Mouse (Mus musculus) left cerebral cortex, postnatal 36 days (tissue): Measurements from ENCODE around the gene Hspe1. TPM values are rescaled to one million over a fixed set of nuclear protein-coding genes. Genes with fewer than 3 reads are reported as not detected.
"Not testable (repeated sequence)": the region's sequence is repeated elsewhere in the genome, so short reads cannot be mapped to it uniquely, and the experiment has no call there.

ENCODE experiments used
- DNase-seq, 2 experiments: peaks; one replicate each; pipeline ENCODE4 v3.0.0; 2021 to 2022; ENCODE audit warnings: low spot score in 2 of 2, mixed read lengths in 1 of 2
- intact Hi-C: fragments of 180-260 bp; cut with DNase I; formaldehyde crosslinking; loops from one replicate; pipeline ENCODE4 v1.15.1; 2025
- total RNA-seq, 2 experiments: library from RNA; stranded (reverse); gene quantifications; 2 replicates each; pipeline ENCODE4 v1.2.3; 2021

Hspe1 gene
- total RNA-seq = 10 to 100 TPM; 81.2 to 91.0 TPM

GRCm38 (mm10) chr1:55087932-55088610 is at the start of gene Hspe1, which contains the start of gene Hspd1:
Gene Hspe1 (plus strand): TSS chr1:55088132.
Gene Hspd1 (minus strand): TSS chr1:55088243.
- intact Hi-C loops = loop anchor here (1.0 to 5.0 kb wide), 3 partner anchors 43 to 149 kb away; partner anchors contain the start of genes Mars2, Mob4 and Sf3b1

DNA sequence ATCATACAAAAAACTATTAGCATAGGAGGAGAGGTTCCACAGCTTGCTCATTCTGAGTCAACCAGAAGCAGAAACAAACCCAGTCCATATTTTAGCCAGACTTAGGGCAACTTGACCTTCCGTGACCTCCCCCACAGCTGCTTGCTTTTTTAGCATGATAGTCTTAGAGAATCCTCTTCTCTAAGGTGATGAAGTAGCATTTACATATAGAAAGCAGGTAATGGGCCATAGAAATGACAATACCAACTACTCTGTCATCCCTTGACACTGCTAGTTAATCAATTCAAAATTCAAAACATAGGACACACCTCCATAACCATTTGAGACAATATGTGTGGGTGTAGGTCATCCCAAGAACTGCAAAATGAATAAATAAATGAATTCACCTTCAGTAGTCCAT is 48.0 kb upstream of the Hspe1 start:
- no peak for DNase-seq
- intact Hi-C loops = no loop called here

More at GRCm38 (mm10) chr1:55087932-55088610, at the start of gene Hspe1, which contains the start of gene Hspd1:
- peak; percentile 98 for DNase-seq

DNA sequence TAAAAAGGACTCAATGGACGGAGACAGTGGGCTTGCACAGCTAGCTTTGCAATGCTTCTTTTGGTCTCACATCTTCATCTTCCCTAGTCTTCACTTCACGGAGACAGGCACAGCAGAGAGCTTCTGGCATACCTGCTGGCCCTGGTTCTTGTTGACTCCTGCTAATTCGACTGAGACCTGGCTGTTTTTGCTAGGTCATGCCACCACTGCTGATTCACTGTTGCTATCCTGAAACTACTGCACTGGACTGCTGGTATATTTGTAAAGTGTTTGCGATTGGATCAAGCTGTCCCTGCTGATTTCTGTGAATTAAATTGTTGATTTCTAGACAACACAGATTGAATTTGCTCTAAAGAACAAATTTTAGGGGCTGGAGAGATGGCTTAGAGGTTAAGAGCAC is 46.2 kb upstream of the Hspe1 start:
- intact Hi-C loops = no loop called here
- no peak for DNase-seq

DNA sequence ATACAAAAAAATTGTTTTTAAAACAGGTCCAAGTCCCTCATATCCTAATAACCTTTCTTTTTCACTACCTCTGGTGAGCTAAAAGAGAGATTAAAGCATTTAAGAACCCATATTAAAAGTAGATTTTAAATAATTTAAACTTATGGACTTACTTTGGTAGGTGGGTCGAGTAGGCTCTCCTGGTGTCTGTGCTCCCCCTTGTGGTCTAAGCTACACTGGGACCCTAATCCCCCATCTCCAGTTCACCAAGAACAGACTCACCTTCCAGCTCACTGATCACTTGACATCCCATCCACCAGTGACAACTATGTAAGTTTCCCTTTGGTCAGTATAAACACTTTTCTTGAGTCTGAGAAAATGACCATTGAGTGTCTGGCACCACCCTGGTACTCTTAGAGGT is 45.7 kb upstream of the Hspe1 start:
- intact Hi-C loops = no loop called here

GRCm38 (mm10) chr1:55043164-55043563 is 44.8 kb upstream of the Hspe1 start:
- DNase-seq = no peak

More for the DNA sequence above, 45.7 kb upstream of the Hspe1 start:
- DNase-seq = no peak

DNA sequence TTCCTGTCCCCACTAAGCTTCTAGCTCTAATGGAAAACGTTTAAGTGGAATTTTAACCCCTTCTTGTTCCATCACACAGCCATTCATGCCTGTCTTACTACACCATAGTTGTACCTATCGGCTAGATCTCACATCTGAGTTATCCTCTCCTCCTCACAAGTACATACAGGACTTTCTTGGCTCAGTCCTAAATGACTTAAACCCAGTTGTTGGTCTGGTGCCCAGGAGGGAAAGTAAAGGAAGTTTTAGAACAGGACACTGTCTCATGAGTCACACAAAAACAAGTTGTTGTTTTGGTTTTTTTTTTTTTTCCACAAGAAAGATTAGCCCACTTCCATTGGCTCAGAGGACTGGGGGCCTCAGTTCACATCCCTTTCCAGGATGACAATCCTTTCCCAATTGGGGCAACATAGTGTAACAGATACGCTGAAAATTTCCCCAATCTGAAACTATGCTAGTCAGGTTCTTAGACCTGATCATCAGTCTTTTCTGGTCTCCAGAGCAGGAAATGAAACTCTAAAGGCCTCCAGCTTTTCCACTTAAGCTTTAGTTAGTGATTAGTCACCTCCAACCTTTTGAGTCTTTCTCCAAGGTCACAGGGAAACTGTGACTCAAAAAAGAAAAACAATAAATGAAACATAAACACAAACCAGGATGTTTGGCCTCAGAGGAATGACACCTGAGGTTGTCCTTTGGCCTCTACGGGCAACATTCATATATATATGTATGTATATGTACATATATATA is 38.9 kb upstream of the Hspe1 start:
- intact Hi-C loops = no loop called here
- DNase-seq = no peak

More at GRCm38 (mm10) chr1:55043164-55043563, 44.8 kb upstream of the Hspe1 start:
- intact Hi-C loops = no loop called here

DNA sequence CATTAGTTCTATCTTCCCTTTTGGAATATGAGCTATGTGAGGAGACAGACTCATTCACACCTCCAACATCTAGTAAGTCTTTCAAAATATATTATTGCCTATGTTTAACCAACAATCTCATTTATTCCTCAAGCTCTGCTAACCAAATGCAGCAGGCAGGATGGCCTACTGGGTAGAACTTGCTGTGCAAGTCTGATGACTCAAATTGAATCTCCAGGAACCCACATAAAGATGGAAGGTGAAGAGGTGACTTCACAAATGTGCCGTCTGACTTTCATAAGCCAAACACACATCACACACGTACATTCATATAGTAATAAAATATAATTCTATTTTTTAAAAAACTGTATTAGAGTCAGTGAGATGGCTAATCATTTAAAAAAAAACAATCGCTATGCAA is 36.3 kb upstream of the Hspe1 start:
- intact Hi-C loops = loop anchor here (1.0 kb wide), 1 partner anchor 24 kb away; the partner anchor contains the start of gene Sf3b1
- DNase-seq = no peak

GRCm38 (mm10) chr1:55052355-55052953 is 35.5 kb upstream of the Hspe1 start, which contains the start of gene Coq10b:
Gene Coq10b (plus strand): TSS chr1:55052770.
- intact Hi-C loops = loop anchor here (1.0 kb wide), 1 partner anchor 25 kb away; the partner anchor contains the start of gene Sf3b1
- peak; percentile 100 for DNase-seq

DNA sequence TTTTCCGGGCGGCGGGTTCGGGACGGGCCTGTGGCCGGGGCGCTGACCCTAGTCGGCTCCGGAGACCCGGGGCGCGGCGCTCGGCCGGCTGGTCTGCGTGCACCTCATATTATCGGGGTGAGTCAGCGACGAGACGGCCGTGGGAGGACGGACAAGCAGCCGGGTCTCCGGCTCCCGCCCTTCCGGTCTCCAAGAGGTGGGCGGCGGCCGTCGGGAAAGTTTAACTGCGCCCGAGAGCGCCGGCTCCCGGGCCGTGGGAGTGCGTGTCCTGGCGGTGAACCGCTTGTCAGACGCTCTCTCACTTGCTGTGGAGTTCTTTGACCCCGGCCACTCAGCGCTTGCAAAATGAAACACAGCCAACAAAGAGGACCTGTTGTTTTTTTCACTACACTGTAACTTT is 34.9 kb upstream of the Hspe1 start:
- intact Hi-C loops = no loop called here
- DNase-seq = no peak

GRCm38 (mm10) chr1:55053596-55053995 is 34.3 kb upstream of the Hspe1 start:
- no peak for DNase-seq
- intact Hi-C loops = no loop called here

- intact Hi-C loops = no loop called here
- DNase-seq = no peak
Observed at GRCm38 (mm10) chr1:55055322-55056115, 32.4 kb upstream of the Hspe1 start.

DNA sequence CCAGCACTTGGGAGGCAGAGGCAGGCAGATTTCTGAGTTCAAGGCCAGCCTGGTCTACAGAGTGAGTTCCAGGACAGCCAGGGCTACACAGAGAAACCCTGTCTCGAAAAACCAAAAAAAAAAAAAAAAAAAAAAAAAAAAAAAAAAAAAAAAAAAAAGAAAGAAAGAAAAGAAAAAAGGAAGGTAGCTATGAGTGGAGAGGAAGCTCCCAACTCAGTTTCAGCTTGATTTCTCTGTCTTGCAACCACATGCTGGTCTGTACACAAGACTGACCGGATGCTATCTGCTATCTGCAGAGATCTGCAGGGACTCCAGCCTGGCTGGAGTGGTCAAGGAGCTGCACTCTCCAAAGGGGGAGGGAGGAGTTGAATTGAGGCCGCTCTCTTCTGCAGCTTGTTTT is 29.5 kb upstream of the Hspe1 start:
- DNase-seq, intact Hi-C loops: not testable (repeated sequence)

- intact Hi-C loops = no loop called here
- no peak for DNase-seq
Observed at GRCm38 (mm10) chr1:55061099-55061498, 26.8 kb upstream of the Hspe1 start.

DNA sequence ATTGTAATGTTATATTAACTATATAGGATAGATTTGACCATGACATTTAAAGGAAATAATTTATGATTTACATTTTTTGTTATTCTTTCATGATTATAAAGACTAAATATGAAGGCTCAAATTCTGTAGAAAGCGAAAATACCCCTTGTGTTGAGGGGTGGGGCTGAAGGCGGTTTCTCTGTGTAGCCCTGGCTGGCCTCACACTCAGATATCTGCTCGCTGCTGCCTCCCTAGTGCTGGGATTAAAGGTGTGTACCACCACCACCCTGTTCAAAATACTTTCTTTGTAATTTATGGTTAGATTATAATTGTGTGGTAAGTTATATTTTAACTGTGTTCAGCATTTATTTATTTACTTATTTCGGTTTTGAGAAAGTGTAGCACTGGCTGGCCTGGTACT is 26.2 kb upstream of the Hspe1 start:
- DNase-seq = no peak
- intact Hi-C loops = no loop called here

DNA sequence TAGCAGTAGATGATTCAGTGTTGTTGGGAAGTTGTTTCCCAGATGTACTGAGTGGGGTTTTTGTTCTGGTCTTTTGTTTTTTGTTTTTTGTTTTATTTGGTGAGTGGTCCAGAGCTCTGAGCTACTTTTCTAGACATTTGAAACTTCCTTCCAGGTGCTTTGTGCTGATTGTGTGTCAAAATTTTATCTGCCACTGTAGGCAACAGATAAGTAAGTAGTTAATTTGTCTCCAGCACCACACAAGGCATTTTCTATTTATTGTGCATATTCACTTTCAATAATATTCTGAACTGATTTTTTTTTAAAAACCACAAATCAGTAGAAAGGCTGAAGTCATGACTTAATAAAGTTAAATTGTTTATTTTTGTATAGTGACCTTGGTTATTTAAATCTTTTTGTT is 15.6 kb upstream of the Hspe1 start:
- intact Hi-C loops, DNase-seq: not testable (repeated sequence)

- no peak for DNase-seq
- intact Hi-C loops = no loop called here
Observed at GRCm38 (mm10) chr1:55074757-55075156, 13.2 kb upstream of the Hspe1 start.

- DNase-seq = no peak
- intact Hi-C loops = no loop called here
Observed at GRCm38 (mm10) chr1:55075652-55076394, 12.1 kb upstream of the Hspe1 start.

- DNase-seq = no peak
- intact Hi-C loops = no loop called here
Observed at GRCm38 (mm10) chr1:55076395-55076743, 11.6 kb upstream of the Hspe1 start.
